Mouse (Mus musculus): ENCODE results near the gene Rab20. TPM values are rescaled to one million over a fixed set of nuclear protein-coding genes. Genes with fewer than 3 reads are reported as not detected.
"Not testable (repeated sequence)": the region's sequence is repeated elsewhere in the genome, so short reads cannot be mapped to it uniquely, and the experiment has no call there.

Rab20 gene
- polyA plus RNA-seq, 1 experiment from 2014 or later = 5.8 TPM

GRCm38 (mm10) chr8:11506074-11506473 is 27.6 kb upstream of the Rab20 start:
- Histone ChIP-seq H3K4me3 (replicated peaks) (no peak overlapping the region), H3K36me3 (replicated peaks) (peaks cover 86% of the 10 kb centered on the region), H3K27me3 (no peaks in the 10 kb centered on the region), H3K27ac (replicated peaks) (no peak overlapping the region), H3K9ac (no peak overlapping the region), H3K4me1 (replicated peaks) (peaks cover 9% of the 10 kb centered on the region), H3K9me3 (replicated peaks) (no peaks in the 10 kb centered on the region), H3K4me2 (no peak overlapping the region)
- no peak for ATAC-seq (ENCODE audit: insufficient read depth)
- 84% methylated on average over 14 of the region's 14 CpGs for WGBS (ENCODE audit: insufficient replicate concordance)

GRCm38 (mm10) chr8:11503476-11504232 is 25.1 kb upstream of the Rab20 start:
- whole genome bisulfite sequencing (ENCODE audit: insufficient replicate concordance) = 61% methylated on average over 13 of the region's 13 CpGs
- Histone ChIP-seq H3K9ac (no peak overlapping the region), H3K27ac (replicated peaks) (no peak overlapping the region), H3K9me3 (replicated peaks) (no peaks in the 10 kb centered on the region), H3K4me3 (replicated peaks) (no peak overlapping the region), H3K4me2 (no peak overlapping the region), H3K27me3 (no peaks in the 10 kb centered on the region), H3K4me1 (replicated peaks) (peaks cover 14% of the 10 kb centered on the region), H3K36me3 (replicated peaks) (peaks cover 62% of the 10 kb centered on the region)
- ATAC-seq (ENCODE audit: insufficient read depth) = no peak

GRCm38 (mm10) chr8:11498786-11499485 is 20.4 kb upstream of the Rab20 start:
- H3K9ac ChIP-seq = no peak overlapping the region
- H3K4me2 ChIP-seq = peak overlapping the region; percentile 81
- peaks cover 14% of the 10 kb centered on the region; the same call in 1 of the 2 replicates for H3K27me3 ChIP-seq
- ATAC-seq (ENCODE audit: insufficient read depth) = no peak
- H3K4me1 ChIP-seq (replicated peaks) = peaks cover 23% of the 10 kb centered on the region
- H3K36me3 ChIP-seq (replicated peaks) = peaks cover 18% of the 10 kb centered on the region
- WGBS (ENCODE audit: insufficient replicate concordance) = 56% methylated on average over 4 of the region's 4 CpGs
- H3K4me3 ChIP-seq (replicated peaks) = peak overlapping the region; percentile 99
- H3K9me3 ChIP-seq (replicated peaks) = no peaks in the 10 kb centered on the region
- H3K27ac ChIP-seq (replicated peaks) = no peak overlapping the region

- peaks cover 21% of the 10 kb centered on the region for H3K4me1 ChIP-seq (replicated peaks)
- no peak overlapping the region for H3K27ac ChIP-seq (replicated peaks)
- H3K9ac ChIP-seq = peak overlapping the region; percentile 86
- WGBS (ENCODE audit: insufficient replicate concordance) = 61% methylated on average over 12 of the region's 12 CpGs
- peaks cover 14% of the 10 kb centered on the region; the same call in 1 of the 2 replicates for H3K27me3 ChIP-seq
- peak overlapping the region; percentile 81 for H3K4me2 ChIP-seq
- H3K9me3 ChIP-seq (replicated peaks) = no peaks in the 10 kb centered on the region
- peak overlapping the region; percentile 99 for H3K4me3 ChIP-seq (replicated peaks)
- H3K36me3 ChIP-seq (replicated peaks) = peaks cover 12% of the 10 kb centered on the region
- no peak for ATAC-seq (ENCODE audit: insufficient read depth)
Measured at GRCm38 (mm10) chr8:11498281-11498680, 19.8 kb upstream of the Rab20 start.

- peaks cover 14% of the 10 kb centered on the region; the same call in 1 of the 2 replicates for H3K27me3 ChIP-seq
- H3K9me3 ChIP-seq (replicated peaks) = no peaks in the 10 kb centered on the region
- 3% methylated on average over 73 of the region's 73 CpGs for WGBS (ENCODE audit: insufficient replicate concordance)
- peak; percentile 98 for ATAC-seq (ENCODE audit: insufficient read depth)
- H3K9ac ChIP-seq = peak within 1 kb of the TSS; percentile 86
- H3K4me1 ChIP-seq (replicated peaks) = peaks cover 21% of the 10 kb centered on the region
- H3K4me3 ChIP-seq (replicated peaks) = peak within 1 kb of the TSS; percentile 99
- H3K36me3 ChIP-seq (replicated peaks) = peaks cover 4% of the 10 kb centered on the region; the same call in 1 of the 2 replicates
- H3K27ac ChIP-seq (replicated peaks) = peak within 1 kb of the TSS; percentile 75
- H3K4me2 ChIP-seq = peak within 1 kb of the TSS; percentile 81
Measured at GRCm38 (mm10) chr8:11497017-11497990, 18.8 kb upstream of the Rab20 start, which contains the start of gene Naxd. Naxd (plus strand) TSS chr8:11497506.

- H3K4me1 ChIP-seq (replicated peaks); H3K9me3 ChIP-seq (replicated peaks); H3K27ac ChIP-seq (replicated peaks); ATAC-seq (ENCODE audit: insufficient read depth); H3K4me3 ChIP-seq (replicated peaks); H3K4me2 ChIP-seq; H3K9ac ChIP-seq; H3K36me3 ChIP-seq (replicated peaks): not testable (repeated sequence)
- WGBS (ENCODE audit: insufficient replicate concordance) = 66% methylated on average over 2 of the region's 2 CpGs
- H3K27me3 ChIP-seq = peaks cover 33% of the 10 kb centered on the region
Measured at GRCm38 (mm10) chr8:11492340-11492739, 13.8 kb upstream of the Rab20 start.

GRCm38 (mm10) chr8:11487229-11487628 is 8.7 kb upstream of the Rab20 start:
- H3K27ac ChIP-seq (replicated peaks) = no peak overlapping the region
- H3K4me2 ChIP-seq = no peak overlapping the region
- H3K27me3 ChIP-seq = peaks cover 37% of the 10 kb centered on the region
- H3K4me3 ChIP-seq (replicated peaks) = no peak overlapping the region
- no peak overlapping the region for H3K9ac ChIP-seq
- no peaks in the 10 kb centered on the region for H3K36me3 ChIP-seq (replicated peaks)
- ATAC-seq (ENCODE audit: insufficient read depth) = no peak
- H3K4me1 ChIP-seq (replicated peaks) = no peaks in the 10 kb centered on the region
- H3K9me3 ChIP-seq (replicated peaks) = no peaks in the 10 kb centered on the region
- 57% methylated on average over 4 of the region's 4 CpGs for WGBS (ENCODE audit: insufficient replicate concordance)

- no peak for ATAC-seq (ENCODE audit: insufficient read depth)
- no peaks in the 10 kb centered on the region for H3K4me1 ChIP-seq (replicated peaks)
- no peak overlapping the region for H3K4me3 ChIP-seq (replicated peaks)
- H3K36me3 ChIP-seq (replicated peaks) = no peaks in the 10 kb centered on the region
- H3K9me3 ChIP-seq (replicated peaks) = no peaks in the 10 kb centered on the region
- peaks cover 43% of the 10 kb centered on the region for H3K27me3 ChIP-seq
- H3K4me2 ChIP-seq = no peak overlapping the region
- 9% methylated on average over 7 of the region's 7 CpGs for WGBS (ENCODE audit: insufficient replicate concordance)
- H3K27ac ChIP-seq (replicated peaks) = no peak overlapping the region
- no peak overlapping the region for H3K9ac ChIP-seq
Measured at GRCm38 (mm10) chr8:11486142-11486541, 7.6 kb upstream of the Rab20 start.

- H3K27me3 ChIP-seq = peaks cover 62% of the 10 kb centered on the region
- ATAC-seq (ENCODE audit: insufficient read depth) = no peak
Measured at GRCm38 (mm10) chr8:11482537-11482936, 4.0 kb upstream of the Rab20 start.

GRCm38 (mm10) chr8:11481876-11482275 is 3.4 kb upstream of the Rab20 start:
- Histone ChIP-seq H3K4me1 (replicated peaks) (peaks cover 11% of the 10 kb centered on the region), H3K36me3 (replicated peaks) (no peaks in the 10 kb centered on the region), H3K4me3 (replicated peaks) (no peak overlapping the region), H3K9ac (no peak overlapping the region), H3K4me2 (no peak overlapping the region), H3K9me3 (replicated peaks) (no peaks in the 10 kb centered on the region), H3K27me3 (peaks cover 69% of the 10 kb centered on the region), H3K27ac (replicated peaks) (no peak overlapping the region)
- ATAC-seq (ENCODE audit: insufficient read depth) = no peak
- whole genome bisulfite sequencing (ENCODE audit: insufficient replicate concordance) = 49% methylated on average over 3 of the region's 3 CpGs

More at GRCm38 (mm10) chr8:11482537-11482936, 4.0 kb upstream of the Rab20 start:
- H3K4me3 ChIP-seq (replicated peaks) = no peak overlapping the region
- H3K36me3 ChIP-seq (replicated peaks) = no peaks in the 10 kb centered on the region
- H3K4me1 ChIP-seq (replicated peaks) = peaks cover 7% of the 10 kb centered on the region
- H3K9ac ChIP-seq = no peak overlapping the region
- 47% methylated on average over 3 of the region's 3 CpGs for WGBS (ENCODE audit: insufficient replicate concordance)
- H3K9me3 ChIP-seq (replicated peaks) = no peaks in the 10 kb centered on the region
- H3K4me2 ChIP-seq = no peak overlapping the region
- no peak overlapping the region for H3K27ac ChIP-seq (replicated peaks)

Data from liver, embryonic 15.5 days (tissue).